11 mouse cellular contexts compared by ENCODE assay signal in genomic region chr4:53843553-53843952, GRCm38 (mm10). TPM values are rescaled to one million over a fixed set of nuclear protein-coding genes. Genes with fewer than 3 reads are reported as not detected.
DNase-seq lines count a peak whose midpoint lies in the region; ATAC-seq and TF ChIP-seq lines count a peak whose summit lies in the region.
"Had no signal": no experiment of that assay in that cellular context is flagged by ENCODE, and none has a peak within 500 bp of the region (broad histone marks: within the 10 kb centered on the region; RNA-seq: fewer than 3 reads in every experiment).

No protein-coding gene starts in this region.

- H3K9ac ChIP-seq in embryonic facial prominence, embryonic 14.5 days (ENCODE audit: low read depth, low read length), result no peak overlapping the region
- no peak overlapping the region for H3K9ac ChIP-seq in neural tube, embryonic 15.5 days (replicated peaks)
- H3K9ac ChIP-seq: forebrain, embryonic 13.5 days had no signal

- peak; percentile 77; the same call in 1 of the 2 replicates for ATAC-seq in embryonic facial prominence, embryonic 14.5 days (ENCODE audit: low read depth)
- no peak for ATAC-seq in neural tube, embryonic 15.5 days (ENCODE audit: low FRiP score)
- ATAC-seq: forebrain, embryonic 13.5 days had no signal

- peak; percentile 64 for DNase-seq in embryonic facial prominence, embryonic 14.5 days (ENCODE audit: low spot score)
- no peak for DNase-seq in embryonic facial prominence, embryonic 10.5 days (ENCODE audit: low spot score)
- peak; percentile 16 for DNase-seq in kidney, postnatal 10 days
- DNase-seq in kidney, adult 2 months, result no peak
- peak; percentile 46 for DNase-seq in ZHBTc4 (ENCODE audit: low read depth, low spot score)
- DNase-seq in layer of hippocampus, postnatal 36 days, result peak; percentile 12 to 26
- DNase-seq in neural tube, embryonic 10.5 days (ENCODE audit: extremely low spot score, low spot score), result no peak
- DNase-seq: liver had no signal

- H3K4me3 ChIP-seq in embryonic facial prominence, embryonic 14.5 days (ENCODE audit: low read depth, low read length), result no peak overlapping the region
- H3K4me3 ChIP-seq in embryonic facial prominence, embryonic 10.5 days, result no peak overlapping the region
- no peak overlapping the region for H3K4me3 ChIP-seq in kidney, adult 2 months (ENCODE audit: insufficient read depth, low read depth, low read length)
- H3K4me3 ChIP-seq in neural tube, embryonic 15.5 days (replicated peaks), result no peak overlapping the region
- H3K4me3 ChIP-seq: forebrain, embryonic 13.5 days had no signal

- no peak for TF ChIP-seq POLR2A in kidney, adult 2 months (IDR thresholded peaks at IDR 0.05; ENCODE audit: low read depth, low read length)

- H3K27ac ChIP-seq in embryonic facial prominence, embryonic 14.5 days (replicated peaks; ENCODE audit: low read depth, low read length), result no peak overlapping the region
- H3K27ac ChIP-seq in embryonic facial prominence, embryonic 10.5 days (replicated peaks), result no peak overlapping the region
- H3K27ac ChIP-seq in kidney, adult 2 months (ENCODE audit: insufficient read depth, low read depth, low read length), result no peak overlapping the region
- no peak overlapping the region for H3K27ac ChIP-seq in neural tube, embryonic 15.5 days (replicated peaks)
- H3K27ac ChIP-seq: forebrain, embryonic 13.5 days; macrophage had no signal

- no peaks in the 10 kb centered on the region for H3K4me1 ChIP-seq in embryonic facial prominence, embryonic 14.5 days (ENCODE audit: control insufficient read depth, insufficient read depth, low read length)
- no peaks in the 10 kb centered on the region for H3K4me1 ChIP-seq in embryonic facial prominence, embryonic 10.5 days
- peaks cover 7% of the 10 kb centered on the region; the same call in 1 of the 2 replicates for H3K4me1 ChIP-seq in kidney, adult 2 months (ENCODE audit: control insufficient read depth, insufficient read depth, low read length)
- H3K4me1 ChIP-seq in neural tube, embryonic 15.5 days, result no peaks in the 10 kb centered on the region
- H3K4me1 ChIP-seq: forebrain, embryonic 13.5 days had no signal

- no peak for TF ChIP-seq CTCF in kidney, adult 2 months (conservative IDR thresholded peaks at IDR 0.05; ENCODE audit: insufficient read depth, insufficient read length, low read depth, low read length)

- H3K27me3 ChIP-seq in embryonic facial prominence, embryonic 14.5 days (replicated peaks; ENCODE audit: control insufficient read depth, insufficient read depth, low read length), result no peaks in the 10 kb centered on the region
- no peaks in the 10 kb centered on the region for H3K27me3 ChIP-seq in embryonic facial prominence, embryonic 10.5 days (replicated peaks; ENCODE audit: low read depth, poor library complexity, severe bottlenecking)
- no peaks in the 10 kb centered on the region for H3K27me3 ChIP-seq in kidney, adult 2 months (replicated peaks; ENCODE audit: control insufficient read depth, insufficient read depth, low read length)
- H3K27me3 ChIP-seq in neural tube, embryonic 15.5 days (replicated peaks), result no peaks in the 10 kb centered on the region
- H3K27me3 ChIP-seq: forebrain, embryonic 13.5 days had no signal

- 59% methylated on average over 8 of the region's 8 CpGs for WGBS in embryonic facial prominence, embryonic 14.5 days
- WGBS in embryonic facial prominence, embryonic 10.5 days, result 71% methylated on average over 8 of the region's 8 CpGs
- 62% methylated on average over 8 of the region's 8 CpGs for WGBS in kidney, adult 2 months
- WGBS in neural tube, embryonic 15.5 days, result 77% methylated on average over 8 of the region's 8 CpGs

- no peak overlapping the region for H3K4me2 ChIP-seq in embryonic facial prominence, embryonic 14.5 days (ENCODE audit: low read depth, low read length)
- H3K4me2 ChIP-seq in neural tube, embryonic 15.5 days, result no peak overlapping the region
- H3K4me2 ChIP-seq: forebrain, embryonic 13.5 days had no signal

- no peaks in the 10 kb centered on the region for H3K36me3 ChIP-seq in embryonic facial prominence, embryonic 14.5 days (ENCODE audit: control insufficient read depth, insufficient read depth, low read length)
- no peaks in the 10 kb centered on the region for H3K36me3 ChIP-seq in embryonic facial prominence, embryonic 10.5 days (replicated peaks)
- no peaks in the 10 kb centered on the region for H3K36me3 ChIP-seq in kidney, adult 2 months (ENCODE audit: control insufficient read depth, insufficient read depth, low read length)
- H3K36me3 ChIP-seq in neural tube, embryonic 15.5 days, result no peaks in the 10 kb centered on the region

- no peaks in the 10 kb centered on the region for H3K9me3 ChIP-seq in embryonic facial prominence, embryonic 14.5 days (ENCODE audit: control insufficient read depth, low read length)
- no peaks in the 10 kb centered on the region for H3K9me3 ChIP-seq in embryonic facial prominence, embryonic 10.5 days
- no peaks in the 10 kb centered on the region for H3K9me3 ChIP-seq in neural tube, embryonic 15.5 days (replicated peaks)
- H3K9me3 ChIP-seq: forebrain, embryonic 13.5 days had no signal

RNA-seq across cellular contexts. Expression of gene Tmem38b, which starts 17.7 kb away (rescaled TPM):
- 16.3 and 17.8 TPM in 2 replicates for polyA plus RNA-seq in embryonic facial prominence, embryonic 14.5 days (2014; fragmentation: Nextera tagmentation; extraction: Ambion mirVana)
- 4.6 and 4.8 TPM in 2 replicates for polyA plus RNA-seq in embryonic facial prominence, embryonic 10.5 days (2016; fragmentation: Nextera tagmentation; extraction: Ambion mirVana)
- 10.8 and 12.5 TPM in 2 replicates for polyA plus RNA-seq in kidney, adult 2 months (2012; rRNA removed)
- total RNA-seq in layer of hippocampus, postnatal 36 days (2021), result 10 to 100 TPM; 19.1 to 21.2 TPM
- 7.2 and 7.4 TPM in 2 replicates for polyA plus RNA-seq in neural tube, embryonic 15.5 days (2015; fragmentation: Nextera tagmentation; extraction: Ambion mirVana)

Comparison
In these comparisons a context has a peak if more than half of its experiments do, and no peak if none do; other contexts are left out.
1. DNase-seq: peak in embryonic facial prominence, embryonic 14.5 days (single experiment), kidney, postnatal 10 days (single experiment), ZHBTc4 (single experiment) and layer of hippocampus, postnatal 36 days (2 of 2); none in embryonic facial prominence, embryonic 10.5 days (single experiment), kidney, adult 2 months (single experiment) and neural tube, embryonic 10.5 days (single experiment).